Mouse (Mus musculus) MEL (cell line): ENCODE results near the gene Nos1ap.

Experiments
- CHD2 ChIP-seq: IDR thresholded peaks from 2 replicates; pipeline ENCODE4 v1.6.1; 2011; ENCODE audit warnings: low read length, improper control_type of control experiment
- CTCF ChIP-seq, 3 experiments: IDR thresholded peaks in 2 of 3; conservative IDR thresholded peaks in 1 of 3; 2 replicates each; pipeline ENCODE4 v1.5.1; 2011 to 2012; ENCODE audit warnings: low read length in 3 of 3, low read depth in 2 of 3, mild to moderate bottlenecking in 2 of 3, improper control_type of control experiment in 1 of 3, inconsistent platforms in 1 of 3, mixed read lengths in 1 of 3, moderate library complexity in 1 of 3; ENCODE audit not compliant: control insufficient read depth in 1 of 3, insufficient read depth in 1 of 3, poor library complexity in 1 of 3, severe bottlenecking in 1 of 3
- GATA1 ChIP-seq: IDR thresholded peaks from 2 replicates; pipeline ENCODE4 v1.6.1; 2011; ENCODE audit warnings: low read depth, low read length, improper control_type of control experiment
- POLR2A ChIP-seq, 2 experiments: IDR thresholded peaks; 2 replicates each; pipeline ENCODE4 v1.6.1; 2011 to 2012; ENCODE audit warnings: low read length in 2 of 2, mild to moderate bottlenecking in 2 of 2, control low read depth in 1 of 2, improper control_type of control experiment in 1 of 2, low read depth in 1 of 2, moderate library complexity in 1 of 2; ENCODE audit not compliant: control insufficient read depth in 1 of 2, insufficient read depth in 1 of 2, poor library complexity in 1 of 2
- TBP ChIP-seq: IDR thresholded peaks from 2 replicates; pipeline ENCODE4 v1.8.0; 2011; ENCODE audit warnings: low read depth, low read length, improper control_type of control experiment
- ZC3H11A ChIP-seq: IDR thresholded peaks from 2 replicates; pipeline ENCODE4 v1.6.1; 2012; ENCODE audit warnings: low read depth, mild to moderate bottlenecking, inconsistent platforms, low read length, improper control_type of control experiment
- ZKSCAN1 ChIP-seq: IDR thresholded peaks from 2 replicates; pipeline ENCODE4 v1.6.1; 2012; ENCODE audit warnings: low read depth, mild to moderate bottlenecking, inconsistent platforms, low read length, improper control_type of control experiment, moderate library complexity
- ZNF384 ChIP-seq: IDR thresholded peaks from 2 replicates; pipeline ENCODE4 v1.6.1; 2012; ENCODE audit warnings: low read depth, mild to moderate bottlenecking, inconsistent platforms, low read length, improper control_type of control experiment

GRCm38 (mm10) chr1:170306232-170306631 is 283.4 kb downstream of the Nos1ap start, which contains the start of gene Gm7694:
- no peak for TF ChIP-seq GATA1
- no peak for TF ChIP-seq POLR2A (IDR thresholded peaks at IDR 0.05; ENCODE audit: control insufficient read depth in 1 of 2, insufficient read depth in 1 of 2, low read depth in 1 of 2, low read length in 2 of 2, poor library complexity in 1 of 2)
- TF ChIP-seq CTCF (IDR thresholded peaks at IDR 0.05 in 2 of 3, conservative IDR thresholded peaks at IDR 0.05 in 1 of 3; ENCODE audit: control insufficient read depth in 1 of 3, insufficient read depth in 1 of 3, low read depth in 2 of 3, low read length in 3 of 3, poor library complexity in 1 of 3, severe bottlenecking in 1 of 3), result no peak
- no peak for TF ChIP-seq ZKSCAN1
- TF ChIP-seq TBP, result no peak
- TF ChIP-seq ZNF384, result no peak
- TF ChIP-seq ZC3H11A, result no peak
- TF ChIP-seq CHD2, result no peak
